Mouse (Mus musculus): Measurements from ENCODE around the gene Utp18. TPM values are rescaled to one million over a fixed set of nuclear protein-coding genes. Genes with fewer than 3 reads are reported as not detected.
A peak's percentile ranks its signal among the peaks of the same experiment; 100 is the strongest.
"Not testable (repeated sequence)": the region's sequence is repeated elsewhere in the genome, so short reads cannot be mapped to it uniquely, and the experiment has no call there.

Gene Utp18
- 16.3 TPM for polyA plus RNA-seq (2012; fragmentation: generic; extraction: Trizol)

GRCm38 (mm10) chr11:93885572-93886410, at the start of gene Utp18, which contains the start of gene Mbtd1:
Utp18 (minus strand) TSS chr11:93885766.
Mbtd1 (plus strand) TSS chr11:93885852.
- peak within 1 kb of the TSS; percentile 93 for H3K4me2 ChIP-seq (ENCODE audit: low read depth)
- H3K79me2 ChIP-seq (ENCODE audit: control insufficient read depth, insufficient read depth), result peaks cover 53% of the 10 kb centered on the region
- H3ac ChIP-seq (ENCODE audit: control insufficient read depth, insufficient read length), result peak within 1 kb of the TSS; percentile 87
- peak within 1 kb of the TSS; percentile 79 for H3K4me3 ChIP-seq
- H3K36me3 ChIP-seq (ENCODE audit: control insufficient read depth, insufficient read depth), result peaks cover 18% of the 10 kb centered on the region
- TF ChIP-seq POLR2AphosphoS2 (IDR thresholded peaks at IDR 0.05; ENCODE audit: insufficient read length, low read depth), result peak; percentile 65
- TF ChIP-seq TCF3 (IDR thresholded peaks at IDR 0.05; ENCODE audit: insufficient read length, low read depth), result no peak
- peak; percentile 10 for TF ChIP-seq REST (IDR thresholded peaks at IDR 0.05; ENCODE audit: insufficient read depth, insufficient read length)
- TF ChIP-seq MYOD1 (IDR thresholded peaks at IDR 0.05; ENCODE audit: control insufficient read depth in 1 of 3, insufficient read length in 2 of 3, low read depth in 2 of 3), result peak in 1 of 3 experiments; percentile 0
- TF ChIP-seq TCF12 (IDR thresholded peaks at IDR 0.05; ENCODE audit: insufficient read depth, poor library complexity, severe bottlenecking), result no peak
- no peak for TF ChIP-seq SRF (IDR thresholded peaks at IDR 0.05; ENCODE audit: control insufficient read depth, insufficient read length, low read depth)
- no peak for TF ChIP-seq MYOG (IDR thresholded peaks at IDR 0.05; ENCODE audit: control insufficient read depth in 1 of 3, insufficient read depth in 1 of 3, insufficient read length in 2 of 3, low read depth in 2 of 3)
- no peak for TF ChIP-seq E2F4 (IDR thresholded peaks at IDR 0.05; ENCODE audit: insufficient read depth)
- no peak for TF ChIP-seq MAX (IDR thresholded peaks at IDR 0.05; ENCODE audit: low read depth)
- TF ChIP-seq POLR2A (IDR thresholded peaks at IDR 0.05; ENCODE audit: insufficient read length, low read depth), result peak; percentile 52
- no peak for TF ChIP-seq CEBPB (IDR thresholded peaks at IDR 0.05; ENCODE audit: insufficient read depth, poor library complexity, severe bottlenecking)
- peak; percentile 90 for TF ChIP-seq USF1 (IDR thresholded peaks at IDR 0.05; ENCODE audit: low read depth)
- H3K27me3 ChIP-seq (ENCODE audit: control insufficient read depth, insufficient read depth, insufficient read length), result no peaks in the 10 kb centered on the region

DNA sequence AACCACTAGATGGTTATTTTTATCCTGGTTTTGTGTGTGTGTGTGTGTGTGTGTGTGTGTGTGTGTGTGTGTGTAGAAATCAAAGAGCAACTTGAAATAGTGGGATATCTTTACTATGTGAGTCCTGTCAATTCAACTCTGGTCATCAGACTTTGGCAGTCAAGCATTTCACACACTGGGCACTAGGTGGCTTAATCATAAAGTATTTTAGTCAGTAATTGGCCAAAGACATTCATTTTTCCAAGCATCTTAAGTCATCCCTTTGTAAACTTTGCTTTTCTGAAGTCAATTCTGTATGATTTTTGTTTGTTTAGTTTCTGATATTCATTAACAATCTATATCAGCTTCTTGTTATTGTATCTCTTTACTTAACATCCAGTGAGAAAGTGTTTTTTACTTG, 43.5 kb upstream of the Utp18 start:
- H3ac ChIP-seq (ENCODE audit: control insufficient read depth, insufficient read length), result no peak overlapping the region
- H3K4me3 ChIP-seq, result no peak overlapping the region
- H3K4me2 ChIP-seq (ENCODE audit: low read depth), result no peak overlapping the region
- H3K36me3 ChIP-seq (ENCODE audit: control insufficient read depth, insufficient read depth), result peaks cover 59% of the 10 kb centered on the region
- no peaks in the 10 kb centered on the region for H3K27me3 ChIP-seq (ENCODE audit: control insufficient read depth, insufficient read depth, insufficient read length)
- no peaks in the 10 kb centered on the region for H3K79me2 ChIP-seq (ENCODE audit: control insufficient read depth, insufficient read depth)
- TF ChIP-seq MYOD1 (IDR thresholded peaks at IDR 0.05; ENCODE audit: control insufficient read depth in 1 of 3, insufficient read length in 2 of 3, low read depth in 2 of 3) (no peak), E2F4 (IDR thresholded peaks at IDR 0.05; ENCODE audit: insufficient read depth) (no peak), REST (IDR thresholded peaks at IDR 0.05; ENCODE audit: insufficient read depth, insufficient read length) (no peak), MAX (IDR thresholded peaks at IDR 0.05; ENCODE audit: low read depth) (no peak), CEBPB (IDR thresholded peaks at IDR 0.05; ENCODE audit: insufficient read depth, poor library complexity, severe bottlenecking) (no peak), POLR2A (IDR thresholded peaks at IDR 0.05; ENCODE audit: insufficient read length, low read depth) (no peak), POLR2AphosphoS2 (IDR thresholded peaks at IDR 0.05; ENCODE audit: insufficient read length, low read depth) (no peak), USF1 (IDR thresholded peaks at IDR 0.05; ENCODE audit: low read depth) (no peak), TCF3 (IDR thresholded peaks at IDR 0.05; ENCODE audit: insufficient read length, low read depth) (no peak), SRF (IDR thresholded peaks at IDR 0.05; ENCODE audit: control insufficient read depth, insufficient read length, low read depth) (no peak), MYOG (IDR thresholded peaks at IDR 0.05; ENCODE audit: control insufficient read depth in 1 of 3, insufficient read depth in 1 of 3, insufficient read length in 2 of 3, low read depth in 2 of 3) (no peak)

- peaks cover 56% of the 10 kb centered on the region for H3K36me3 ChIP-seq (ENCODE audit: control insufficient read depth, insufficient read depth)
- not testable (repeated sequence) for H3K4me3 ChIP-seq; H3K4me2 ChIP-seq (ENCODE audit: low read depth); H3K79me2 ChIP-seq (ENCODE audit: control insufficient read depth, insufficient read depth); H3K27me3 ChIP-seq (ENCODE audit: control insufficient read depth, insufficient read depth, insufficient read length); H3ac ChIP-seq (ENCODE audit: control insufficient read depth, insufficient read length)
Observed at GRCm38 (mm10) chr11:93915019-93915418, 29.5 kb upstream of the Utp18 start.

- Histone ChIP-seq H3ac (ENCODE audit: control insufficient read depth, insufficient read length) (no peak overlapping the region), H3K27me3 (ENCODE audit: control insufficient read depth, insufficient read depth, insufficient read length) (no peaks in the 10 kb centered on the region), H3K79me2 (ENCODE audit: control insufficient read depth, insufficient read depth) (no peaks in the 10 kb centered on the region), H3K4me3 (no peak overlapping the region), H3K36me3 (ENCODE audit: control insufficient read depth, insufficient read depth) (peaks cover 59% of the 10 kb centered on the region), H3K4me2 (ENCODE audit: low read depth) (no peak overlapping the region)
- TF ChIP-seq USF1 (IDR thresholded peaks at IDR 0.05; ENCODE audit: low read depth) (no peak), MYOG (IDR thresholded peaks at IDR 0.05; ENCODE audit: control insufficient read depth in 1 of 3, insufficient read depth in 1 of 3, insufficient read length in 2 of 3, low read depth in 2 of 3) (no peak), MYOD1 (IDR thresholded peaks at IDR 0.05; ENCODE audit: control insufficient read depth in 1 of 3, insufficient read length in 2 of 3, low read depth in 2 of 3) (no peak), E2F4 (IDR thresholded peaks at IDR 0.05; ENCODE audit: insufficient read depth) (no peak), POLR2A (IDR thresholded peaks at IDR 0.05; ENCODE audit: insufficient read length, low read depth) (no peak), MAX (IDR thresholded peaks at IDR 0.05; ENCODE audit: low read depth) (no peak), POLR2AphosphoS2 (IDR thresholded peaks at IDR 0.05; ENCODE audit: insufficient read length, low read depth) (no peak), TCF3 (IDR thresholded peaks at IDR 0.05; ENCODE audit: insufficient read length, low read depth) (no peak), REST (IDR thresholded peaks at IDR 0.05; ENCODE audit: insufficient read depth, insufficient read length) (no peak), CEBPB (IDR thresholded peaks at IDR 0.05; ENCODE audit: insufficient read depth, poor library complexity, severe bottlenecking) (no peak), SRF (IDR thresholded peaks at IDR 0.05; ENCODE audit: control insufficient read depth, insufficient read length, low read depth) (no peak), TCF12 (IDR thresholded peaks at IDR 0.05; ENCODE audit: insufficient read depth, poor library complexity, severe bottlenecking) (no peak)
Observed at GRCm38 (mm10) chr11:93911603-93912002, 26.0 kb upstream of the Utp18 start.

All from myocyte (in vitro differentiated cells).